Mouse (Mus musculus): Measurements from ENCODE around the gene Cdhr2. TPM values are rescaled to one million over a fixed set of nuclear protein-coding genes. Genes with fewer than 3 reads are reported as not detected.

Gene Cdhr2
- total RNA-seq, 2 experiments from 2014 or later = not detected

GRCm38 (mm10) chr13:54767012-54767411, 65.8 kb downstream of the Cdhr2 start:
- intact Hi-C loops (cut with DNase I) = loop anchor here (10.0 kb wide), 1 partner anchor 52 kb away; no protein-coding TSS in a partner anchor
- DNase-seq = no peak

- intact Hi-C loops (cut with DNase I) = no loop called here
- peak; percentile 45 to 50 for DNase-seq
Measured at GRCm38 (mm10) chr13:54780592-54780991, 79.3 kb downstream of the Cdhr2 start.

GRCm38 (mm10) chr13:54781086-54781485, 79.8 kb downstream of the Cdhr2 start:
- DNase-seq = no peak
- intact Hi-C loops (cut with DNase I) = no loop called here

- no peak for DNase-seq
- intact Hi-C loops (cut with DNase I) = no loop called here
Measured at GRCm38 (mm10) chr13:54783235-54783634, 82.0 kb downstream of the Cdhr2 start.

GRCm38 (mm10) chr13:54783698-54784097, 82.4 kb downstream of the Cdhr2 start, which contains the start of gene Eif4e1b:
Eif4e1b (plus strand) TSS chr13:54783998.
- intact Hi-C loops (cut with DNase I) = no loop called here
- DNase-seq = no peak

Other genes starting within 250 kb of the Cdhr2 start
- 10 to 100 TPM; 33.3 to 34.0 TPM for gene Thoc3, start 232.6 kb upstream of the Cdhr2 start, total RNA-seq (2021)
- 1 to 10 TPM; 3.0 to 4.7 TPM for gene Simc1, start 197.7 kb upstream of the Cdhr2 start, total RNA-seq (2021)
- 100 to 1,000 TPM in 1 of 2 experiments, 10 to 100 TPM in 1; 99.0 to 105 TPM for gene 4833439L19Rik, start 136.0 kb upstream of the Cdhr2 start, total RNA-seq (2021)
- 10 to 100 TPM in 1 of 2 experiments, 1 to 10 TPM in 1; 9.6 to 11.3 TPM for gene Arl10, start 126.4 kb upstream of the Cdhr2 start, total RNA-seq (2021)
- 10 to 100 TPM; 17.0 to 20.0 TPM for gene Nop16, start 111.4 kb upstream of the Cdhr2 start, total RNA-seq (2021)
- 100 to 1,000 TPM; 236 to 244 TPM for gene Higd2a, start 111.3 kb upstream of the Cdhr2 start, total RNA-seq (2021)
- 100 to 1,000 TPM in 1 of 2 experiments, 10 to 100 TPM in 1; 99.4 to 103 TPM for gene Cltb, start 90.1 kb upstream of the Cdhr2 start, total RNA-seq (2021)
- 10 to 100 TPM; 30.9 to 33.1 TPM for gene Faf2, start 79.7 kb upstream of the Cdhr2 start, total RNA-seq (2021)
- gene Rnf44, start 7.6 kb upstream of the Cdhr2 start, total RNA-seq (2021) = 10 to 100 TPM; 61.2 to 62.2 TPM
- gene Gprin1, start 48.4 kb downstream of the Cdhr2 start, total RNA-seq (2021) = under 1 TPM; 0.05 to 0.10 TPM
- gene Sncb, start 65.1 kb downstream of the Cdhr2 start, total RNA-seq (2021) = not detected
- gene Eif4e1b, start 82.5 kb downstream of the Cdhr2 start, total RNA-seq (2021) = not detected
- gene Tspan17, start 87.9 kb downstream of the Cdhr2 start, total RNA-seq (2021) = 10 to 100 TPM in 1 of 2 experiments, 1 to 10 TPM in 1; 10.0 to 14.3 TPM
- gene Unc5a, start 247.9 kb downstream of the Cdhr2 start, total RNA-seq (2021) = 1 to 10 TPM; 1.0 to 1.6 TPM